Mouse (Mus musculus) liver, adult 2 months (tissue): Measurements from ENCODE around the gene Patz1.

Experiments used
- CTCF ChIP-seq: fragments of 200-500 bp; IDR thresholded peaks from 2 replicates; pipeline ENCODE4 v1.5.1; 2011; ENCODE audit warnings: low read depth, low read length, control low read depth
- POLR2A ChIP-seq: fragments of 200-500 bp; IDR thresholded peaks from 2 replicates; pipeline ENCODE4 v1.6.1; 2011; ENCODE audit warnings: low read length, control low read depth; ENCODE audit not compliant: insufficient read depth; ENCODE audit errors: extremely low read depth

GRCm38 (mm10) chr11:3330991-3331750, 42.5 kb downstream of the Patz1 start:
- no peak for TF ChIP-seq CTCF
- no peak for TF ChIP-seq POLR2A
